Mouse (Mus musculus): ENCODE results near the gene Tapt1. TPM values are rescaled to one million over a fixed set of nuclear protein-coding genes. Genes with fewer than 3 reads are reported as not detected.

The Tapt1 gene
- polyA plus RNA-seq, 1 experiment from 2014 or later, result 37.6 TPM

DNA sequence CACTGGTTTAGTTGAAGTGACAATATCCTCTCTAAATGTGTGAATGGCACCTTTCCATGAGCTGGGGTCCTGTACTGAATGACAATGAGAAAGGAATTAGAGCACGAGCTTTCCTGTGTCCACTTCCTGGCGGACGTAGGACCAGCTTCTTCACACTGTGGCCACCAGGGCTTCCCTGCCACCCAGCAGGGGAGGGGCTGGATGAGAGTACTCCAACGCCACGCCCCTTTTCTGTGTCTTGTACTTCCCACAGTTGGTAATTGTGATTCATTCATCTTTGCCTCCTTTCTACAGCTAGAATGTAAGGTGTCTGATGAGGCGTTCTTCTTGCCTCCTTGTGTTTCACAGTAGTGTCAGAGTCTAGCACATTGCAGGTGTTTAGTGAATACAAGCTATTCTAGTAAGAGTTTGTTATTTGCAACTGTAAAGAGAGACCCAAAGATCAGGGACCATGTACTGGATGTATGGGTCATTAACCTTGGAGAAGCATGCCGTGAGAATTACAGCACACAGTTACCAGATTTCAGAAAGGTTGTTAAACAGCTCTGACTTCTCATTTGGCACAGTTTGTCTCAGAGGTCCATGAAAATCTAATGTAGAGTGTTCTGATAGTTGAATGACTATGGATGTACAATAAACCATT is 29.5 kb upstream of the Tapt1 start:
- H3K4me3 ChIP-seq (ENCODE audit: low read depth, low read length), result no peak overlapping the region
- DNase-seq (ENCODE audit: low spot score) (no peak), ATAC-seq (ENCODE audit: low read depth) (no peak)
- no peak overlapping the region for H3K4me2 ChIP-seq (ENCODE audit: low read depth, low read length)
- 74% methylated on average over 7 of the region's 7 CpGs for WGBS
- H3K27me3 ChIP-seq (replicated peaks; ENCODE audit: control insufficient read depth, insufficient read depth, low read length), result no peaks in the 10 kb centered on the region
- no peaks in the 10 kb centered on the region for H3K9me3 ChIP-seq (ENCODE audit: control insufficient read depth, low read length)
- no peak overlapping the region for H3K9ac ChIP-seq (ENCODE audit: low read depth, low read length)
- H3K27ac ChIP-seq (replicated peaks; ENCODE audit: low read depth, low read length), result no peak overlapping the region
- no peaks in the 10 kb centered on the region for H3K4me1 ChIP-seq (ENCODE audit: control insufficient read depth, insufficient read depth, low read length)
- H3K36me3 ChIP-seq (ENCODE audit: control insufficient read depth, insufficient read depth, low read length), result no peaks in the 10 kb centered on the region

DNA sequence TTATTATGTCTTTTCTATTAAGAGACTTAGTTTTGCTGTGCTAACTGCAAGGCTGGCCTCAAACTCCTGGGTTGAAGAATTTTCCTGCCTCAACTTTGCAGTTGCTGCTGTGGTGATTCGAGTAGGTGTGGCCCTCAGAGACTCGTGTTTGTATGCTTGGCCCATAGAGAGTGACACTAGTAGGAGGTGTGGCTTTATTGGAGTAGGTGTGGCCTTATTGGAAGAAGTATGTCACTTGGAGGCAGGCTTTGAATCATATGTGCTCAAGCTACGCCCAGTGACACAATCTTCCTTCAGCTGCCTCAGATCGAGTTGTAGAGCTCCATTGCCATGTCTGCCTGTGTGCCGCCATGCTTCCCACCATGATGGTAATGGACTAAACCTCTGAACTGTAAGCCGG is 27.0 kb upstream of the Tapt1 start:
- no peak overlapping the region for H3K4me2 ChIP-seq (ENCODE audit: low read depth, low read length)
- H3K27ac ChIP-seq (replicated peaks; ENCODE audit: low read depth, low read length), result no peak overlapping the region
- DNase-seq (ENCODE audit: low spot score) (no peak), ATAC-seq (ENCODE audit: low read depth) (no peak)
- no peaks in the 10 kb centered on the region for H3K9me3 ChIP-seq (ENCODE audit: control insufficient read depth, low read length)
- no peak overlapping the region for H3K4me3 ChIP-seq (ENCODE audit: low read depth, low read length)
- H3K9ac ChIP-seq (ENCODE audit: low read depth, low read length), result no peak overlapping the region
- H3K36me3 ChIP-seq (ENCODE audit: control insufficient read depth, insufficient read depth, low read length), result no peaks in the 10 kb centered on the region
- no peaks in the 10 kb centered on the region for H3K27me3 ChIP-seq (replicated peaks; ENCODE audit: control insufficient read depth, insufficient read depth, low read length)
- 84% methylated on average over 6 of the region's 6 CpGs for WGBS
- no peaks in the 10 kb centered on the region for H3K4me1 ChIP-seq (ENCODE audit: control insufficient read depth, insufficient read depth, low read length)

DNA sequence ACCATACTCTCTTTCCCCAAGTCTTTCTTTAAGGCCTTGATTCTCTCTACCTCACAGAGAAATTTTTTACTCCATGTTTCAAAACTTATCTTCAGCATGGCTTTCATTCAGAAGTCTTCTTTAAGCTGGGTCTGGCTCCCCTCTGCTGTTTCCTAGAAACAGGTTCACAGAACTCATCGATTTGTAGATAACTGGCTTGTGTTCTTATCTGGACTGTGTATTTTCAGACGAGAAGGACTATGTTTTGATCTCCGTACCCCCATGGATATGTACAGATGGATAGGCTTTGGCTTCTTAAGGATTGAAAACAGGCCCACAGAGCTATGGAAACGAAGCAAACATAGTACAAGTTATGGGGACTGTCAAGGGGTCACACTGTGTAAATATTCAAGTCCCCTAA is 26.0 kb upstream of the Tapt1 start:
- Histone ChIP-seq H3K36me3 (ENCODE audit: control insufficient read depth, insufficient read depth, low read length) (no peaks in the 10 kb centered on the region), H3K27me3 (replicated peaks; ENCODE audit: control insufficient read depth, insufficient read depth, low read length) (no peaks in the 10 kb centered on the region), H3K27ac (replicated peaks; ENCODE audit: low read depth, low read length) (no peak overlapping the region), H3K9me3 (ENCODE audit: control insufficient read depth, low read length) (no peaks in the 10 kb centered on the region), H3K4me3 (ENCODE audit: low read depth, low read length) (no peak overlapping the region), H3K9ac (ENCODE audit: low read depth, low read length) (no peak overlapping the region), H3K4me1 (ENCODE audit: control insufficient read depth, insufficient read depth, low read length) (no peaks in the 10 kb centered on the region), H3K4me2 (ENCODE audit: low read depth, low read length) (no peak overlapping the region)
- no peak for ATAC-seq (ENCODE audit: low read depth)
- 73% methylated on average over 4 of the region's 4 CpGs for WGBS
- DNase-seq (ENCODE audit: low spot score), result no peak

DNA sequence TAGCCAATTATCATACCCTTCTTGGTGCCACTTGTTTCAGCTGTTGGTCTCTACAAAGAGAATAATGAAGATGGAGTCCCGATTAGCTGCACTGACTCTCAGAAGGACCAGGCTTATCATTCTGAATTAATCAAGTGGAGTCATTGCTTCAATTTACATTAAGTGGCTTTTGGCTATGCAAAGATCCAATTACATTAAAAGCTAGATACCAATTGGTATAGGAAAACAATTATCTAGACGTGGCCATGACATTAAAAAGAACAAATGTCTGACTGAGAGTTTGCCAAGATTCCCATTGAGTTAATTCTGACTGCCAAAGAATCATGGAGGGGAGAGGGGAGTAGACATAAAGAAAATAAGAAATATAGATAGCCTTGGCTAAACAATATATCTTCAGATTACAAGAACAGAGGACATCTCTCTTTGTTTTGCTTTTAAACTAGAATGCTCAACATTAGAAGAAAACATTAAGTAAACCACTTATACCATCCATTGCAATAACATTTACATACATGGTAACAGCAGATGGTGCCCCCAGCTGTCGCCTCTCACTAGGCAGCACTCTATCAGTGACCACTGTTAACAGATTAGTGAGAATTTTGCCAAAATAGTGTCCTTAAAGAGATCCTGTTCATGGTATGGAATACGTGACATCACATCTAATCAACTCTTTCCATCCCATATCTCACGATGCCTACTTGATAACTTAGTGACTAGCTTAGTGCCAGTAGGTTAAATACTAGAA is 24.0 kb upstream of the Tapt1 start:
- H3K4me1 ChIP-seq (ENCODE audit: control insufficient read depth, insufficient read depth, low read length), result no peaks in the 10 kb centered on the region
- H3K9ac ChIP-seq (ENCODE audit: low read depth, low read length), result no peak overlapping the region
- H3K36me3 ChIP-seq (ENCODE audit: control insufficient read depth, insufficient read depth, low read length), result no peaks in the 10 kb centered on the region
- ATAC-seq (ENCODE audit: low read depth) (no peak), DNase-seq (ENCODE audit: low spot score) (no peak)
- H3K9me3 ChIP-seq (ENCODE audit: control insufficient read depth, low read length), result no peaks in the 10 kb centered on the region
- WGBS, result 84% methylated on average over 5 of the region's 5 CpGs
- H3K4me2 ChIP-seq (ENCODE audit: low read depth, low read length), result no peak overlapping the region
- no peak overlapping the region for H3K27ac ChIP-seq (replicated peaks; ENCODE audit: low read depth, low read length)
- no peaks in the 10 kb centered on the region for H3K27me3 ChIP-seq (replicated peaks; ENCODE audit: control insufficient read depth, insufficient read depth, low read length)
- no peak overlapping the region for H3K4me3 ChIP-seq (ENCODE audit: low read depth, low read length)

DNA sequence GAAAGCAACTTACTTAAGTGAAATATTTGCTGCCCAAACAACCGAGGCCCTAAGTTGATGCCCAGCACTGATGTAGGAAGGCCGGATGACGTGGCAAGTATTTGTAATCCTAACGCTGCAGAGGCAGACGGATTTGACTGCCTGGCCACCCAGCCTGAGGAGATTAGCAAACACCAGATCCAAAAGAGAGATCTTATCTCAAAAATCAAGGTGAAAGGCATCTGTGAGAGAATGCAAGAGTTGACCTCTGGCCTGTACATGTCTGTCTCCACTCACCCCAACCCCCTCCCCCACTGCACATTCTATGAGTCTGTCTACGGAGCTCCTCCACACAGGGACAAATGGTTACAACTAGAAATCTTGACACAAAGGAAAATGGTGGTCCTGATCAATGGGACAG is 22.9 kb upstream of the Tapt1 start:
- WGBS, result 71% methylated on average over 6 of the region's 6 CpGs

DNA sequence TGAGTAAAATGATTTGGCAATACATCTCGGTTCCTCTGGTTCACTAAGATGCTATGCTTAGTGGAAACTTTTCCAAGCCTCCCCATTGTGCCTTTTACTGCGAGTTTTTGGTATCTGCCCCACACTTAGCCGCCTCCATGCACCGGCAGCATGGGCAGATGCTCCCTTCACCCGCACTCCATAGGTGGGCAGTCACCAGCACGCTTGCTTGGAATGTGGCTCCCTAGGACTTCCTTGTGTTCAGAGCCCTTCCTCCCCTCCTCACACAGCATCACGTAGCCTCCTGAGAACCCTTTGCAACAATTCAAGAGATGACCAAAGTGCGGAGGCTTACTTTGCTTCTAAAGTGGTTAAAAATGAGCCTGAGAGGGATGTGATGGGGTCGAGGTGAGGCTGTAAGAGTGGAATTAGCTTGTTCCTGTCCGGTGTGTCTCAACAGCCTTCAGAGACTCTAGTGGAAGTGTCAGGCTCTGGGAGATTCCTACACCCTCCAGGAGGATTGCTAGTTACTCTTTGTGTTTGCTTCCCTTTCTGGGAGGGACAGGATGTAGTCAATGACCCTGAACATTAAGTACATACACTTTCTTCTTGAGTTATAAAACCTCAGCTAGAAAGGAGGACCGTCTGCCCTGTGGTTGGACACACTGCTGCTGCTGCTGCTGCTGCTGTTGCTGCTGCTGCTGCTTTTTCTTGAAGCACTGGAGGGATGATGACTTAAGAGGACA is 20.2 kb upstream of the Tapt1 start:
- H3K4me1 ChIP-seq (ENCODE audit: control insufficient read depth, insufficient read depth, low read length), result no peaks in the 10 kb centered on the region
- 35% methylated on average over 11 of the region's 11 CpGs for WGBS

More for the DNA sequence above, 22.9 kb upstream of the Tapt1 start:
- no peak for DNase-seq (ENCODE audit: low spot score)
- no peaks in the 10 kb centered on the region for H3K4me1 ChIP-seq (ENCODE audit: control insufficient read depth, insufficient read depth, low read length)
- no peak overlapping the region for H3K4me3 ChIP-seq (ENCODE audit: low read depth, low read length)
- no peaks in the 10 kb centered on the region for H3K27me3 ChIP-seq (replicated peaks; ENCODE audit: control insufficient read depth, insufficient read depth, low read length)
- H3K36me3 ChIP-seq (ENCODE audit: control insufficient read depth, insufficient read depth, low read length), result no peaks in the 10 kb centered on the region
- no peak for ATAC-seq (ENCODE audit: low read depth)
- no peaks in the 10 kb centered on the region for H3K9me3 ChIP-seq (ENCODE audit: control insufficient read depth, low read length)
- no peak overlapping the region for H3K27ac ChIP-seq (replicated peaks; ENCODE audit: low read depth, low read length)
- no peak overlapping the region for H3K4me2 ChIP-seq (ENCODE audit: low read depth, low read length)
- no peak overlapping the region for H3K9ac ChIP-seq (ENCODE audit: low read depth, low read length)

DNA sequence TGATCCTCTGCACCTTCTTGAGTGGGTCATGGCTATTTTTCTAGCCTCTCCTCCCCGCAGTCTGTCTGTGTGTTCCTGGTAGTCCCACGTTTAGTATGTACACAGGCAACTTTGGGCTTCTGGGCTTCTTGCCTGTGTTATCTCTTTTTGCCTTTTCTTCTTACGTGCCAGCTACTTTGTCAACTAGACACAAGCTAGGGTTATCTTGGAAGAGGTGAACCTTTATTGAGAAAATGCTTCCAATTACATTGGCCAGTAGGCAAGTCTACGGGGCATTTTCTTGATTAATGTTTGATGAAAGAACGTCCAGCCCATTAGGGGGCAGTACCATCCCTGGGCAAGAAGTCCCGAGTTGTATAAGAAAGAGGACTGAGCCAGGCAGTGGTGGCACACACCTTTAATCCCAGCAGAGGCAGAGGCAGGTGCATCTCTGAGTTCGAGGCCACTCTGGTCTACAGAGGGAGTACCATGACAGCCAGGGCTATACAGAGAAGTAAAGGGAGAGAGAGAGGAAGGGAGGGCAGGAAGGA is 18.5 kb upstream of the Tapt1 start:
- H3K9me3 ChIP-seq (ENCODE audit: control insufficient read depth, low read length), result no peaks in the 10 kb centered on the region
- no peak overlapping the region for H3K4me2 ChIP-seq (ENCODE audit: low read depth, low read length)
- DNase-seq (ENCODE audit: low spot score) (no peak), ATAC-seq (ENCODE audit: low read depth) (no peak)
- H3K9ac ChIP-seq (ENCODE audit: low read depth, low read length), result no peak overlapping the region
- no peak overlapping the region for H3K27ac ChIP-seq (replicated peaks; ENCODE audit: low read depth, low read length)
- 77% methylated on average over 7 of the region's 7 CpGs for WGBS
- no peaks in the 10 kb centered on the region for H3K27me3 ChIP-seq (replicated peaks; ENCODE audit: control insufficient read depth, insufficient read depth, low read length)
- H3K4me3 ChIP-seq (ENCODE audit: low read depth, low read length), result no peak overlapping the region
- no peaks in the 10 kb centered on the region for H3K4me1 ChIP-seq (ENCODE audit: control insufficient read depth, insufficient read depth, low read length)
- no peaks in the 10 kb centered on the region for H3K36me3 ChIP-seq (ENCODE audit: control insufficient read depth, insufficient read depth, low read length)

More for the DNA sequence above, 20.2 kb upstream of the Tapt1 start:
- Histone ChIP-seq H3K36me3 (ENCODE audit: control insufficient read depth, insufficient read depth, low read length) (no peaks in the 10 kb centered on the region), H3K27me3 (replicated peaks; ENCODE audit: control insufficient read depth, insufficient read depth, low read length) (no peaks in the 10 kb centered on the region), H3K27ac (replicated peaks; ENCODE audit: low read depth, low read length) (no peak overlapping the region), H3K4me3 (ENCODE audit: low read depth, low read length) (no peak overlapping the region), H3K4me2 (ENCODE audit: low read depth, low read length) (no peak overlapping the region), H3K9ac (ENCODE audit: low read depth, low read length) (no peak overlapping the region), H3K9me3 (ENCODE audit: control insufficient read depth, low read length) (no peaks in the 10 kb centered on the region)
- no peak for DNase-seq (ENCODE audit: low spot score)
- ATAC-seq (ENCODE audit: low read depth), result no peak

DNA sequence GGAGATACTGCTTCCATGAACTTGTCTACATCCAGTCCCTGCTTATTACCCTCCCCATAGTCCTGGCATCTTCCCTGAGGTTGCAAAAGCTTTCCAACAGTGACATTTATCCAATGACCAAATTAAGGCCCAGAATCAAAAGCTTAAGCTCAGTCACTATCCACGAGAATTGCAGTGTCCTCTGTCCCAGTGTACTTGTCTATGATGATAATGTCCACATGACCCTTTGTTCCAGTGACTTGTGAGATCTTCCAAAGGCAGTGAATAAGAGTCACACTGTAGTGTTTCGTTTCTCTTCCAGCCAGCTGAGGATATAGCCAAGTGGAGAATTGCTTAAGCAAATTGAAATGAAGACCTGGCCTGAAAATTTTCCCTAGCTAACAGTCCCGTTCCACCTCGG is 16.4 kb upstream of the Tapt1 start:
- ATAC-seq (ENCODE audit: low read depth), result no peak
- no peak overlapping the region for H3K4me2 ChIP-seq (ENCODE audit: low read depth, low read length)
- H3K4me1 ChIP-seq (ENCODE audit: control insufficient read depth, insufficient read depth, low read length), result no peaks in the 10 kb centered on the region
- H3K36me3 ChIP-seq (ENCODE audit: control insufficient read depth, insufficient read depth, low read length), result no peaks in the 10 kb centered on the region
- WGBS, result 66% methylated on average over 4 of the region's 4 CpGs
- no peaks in the 10 kb centered on the region for H3K9me3 ChIP-seq (ENCODE audit: control insufficient read depth, low read length)
- DNase-seq (ENCODE audit: low spot score), result no peak
- H3K4me3 ChIP-seq (ENCODE audit: low read depth, low read length), result no peak overlapping the region
- no peak overlapping the region for H3K27ac ChIP-seq (replicated peaks; ENCODE audit: low read depth, low read length)
- no peak overlapping the region for H3K9ac ChIP-seq (ENCODE audit: low read depth, low read length)
- no peaks in the 10 kb centered on the region for H3K27me3 ChIP-seq (replicated peaks; ENCODE audit: control insufficient read depth, insufficient read depth, low read length)
